Mouse (Mus musculus) neural tube, embryonic 14.5 days (tissue): ENCODE data around the gene Clrn1. TPM values are rescaled to one million over a fixed set of nuclear protein-coding genes. Genes with fewer than 3 reads are reported as not detected.

ENCODE experiments used
- ATAC-seq: fragments of 200-750 bp; cut with Nextera tagmentation; 2 replicates; pipeline ENCODE4 v1.8.0; 2017; ENCODE audit warnings: low read depth, mild to moderate bottlenecking, moderate TSS enrichment, moderate library complexity
- H3K27ac ChIP-seq: fragments of 300-500 bp; sonication (generic); 2 replicates; pipeline ENCODE4 v1.5.1; 2014; ENCODE audit warnings: low read depth, mild to moderate bottlenecking, control low read depth, low read length, moderate library complexity, mixed read lengths
- H3K27me3 ChIP-seq: fragments of 300-500 bp; sonication (generic); 2 replicates; pipeline ENCODE4 v1.6.1; 2014; ENCODE audit warnings: low read length; ENCODE audit not compliant: control insufficient read depth, insufficient read depth
- H3K36me3 ChIP-seq: fragments of 300-500 bp; sonication (generic); 2 replicates; pipeline ENCODE4 v1.6.1; 2014; ENCODE audit warnings: low read length, mixed read lengths; ENCODE audit not compliant: control insufficient read depth, insufficient read depth
- H3K4me1 ChIP-seq: fragments of 300-500 bp; sonication (generic); 2 replicates; pipeline ENCODE4 v1.6.1; 2014; ENCODE audit warnings: low read length; ENCODE audit not compliant: control insufficient read depth, insufficient read depth
- H3K4me2 ChIP-seq: fragments of 300-500 bp; sonication (generic); 2 replicates; pipeline ENCODE4 v1.6.1; 2014; ENCODE audit warnings: mild to moderate bottlenecking, low read depth, low read length, control low read depth
- H3K4me3 ChIP-seq: fragments of 300-500 bp; sonication (generic); 2 replicates; pipeline ENCODE4 v1.5.1; 2014; ENCODE audit warnings: low read depth, low read length, control low read depth, mixed read lengths
- H3K9ac ChIP-seq: fragments of 300-500 bp; sonication (generic); replicated peaks from 2 replicates; pipeline ENCODE4 v1.6.1; 2014; ENCODE audit warnings: low read depth, mild to moderate bottlenecking, control low read depth, low read length, mixed read lengths
- H3K9me3 ChIP-seq: fragments of 300-500 bp; sonication (generic); 2 replicates; pipeline ENCODE4 v1.6.1; 2016; ENCODE audit warnings: low read length; ENCODE audit not compliant: control insufficient read depth
- WGBS: fragments of 180-500 bp; shearing (Covaris S2); extraction: QIAGEN DNeasy Blood & Tissue Kit; methylation state at CpG from one replicate; pipeline ENCODE4 v1.1.7; 2014; 5-methylcytosine and 5-hydroxymethylcytosine counted together
- polyA plus RNA-seq: library from polyadenylated mRNA; unstranded; fragments of >200 nt; fragmentation: Nextera tagmentation; extraction: Ambion mirVana; gene quantifications from 2 replicates; pipeline ENCODE4 v1.2.1, GENCODE M21; 2014

Clrn1 gene
- polyA plus RNA-seq: 1.3 and 1.5 TPM in 2 replicates

- Histone ChIP-seq H3K36me3 (no peaks in the 10 kb centered on the region), H3K9ac (no peak within 1 kb of the TSS), H3K4me1 (peaks cover 7% of the 10 kb centered on the region; the same call in 1 of the 2 replicates), H3K27ac (no peak within 1 kb of the TSS), H3K9me3 (no peaks in the 10 kb centered on the region), H3K4me3 (no peak within 1 kb of the TSS), H3K27me3 (no peaks in the 10 kb centered on the region), H3K4me2 (no peak within 1 kb of the TSS)
- 64% methylated on average over 20 of the region's 20 CpGs for WGBS
- no peak for ATAC-seq
Observed at GRCm38 (mm10) chr3:58884801-58885573, at the start of gene Clrn1. TSS of gene Clrn1 (minus strand) at chr3:58885340.

DNA sequence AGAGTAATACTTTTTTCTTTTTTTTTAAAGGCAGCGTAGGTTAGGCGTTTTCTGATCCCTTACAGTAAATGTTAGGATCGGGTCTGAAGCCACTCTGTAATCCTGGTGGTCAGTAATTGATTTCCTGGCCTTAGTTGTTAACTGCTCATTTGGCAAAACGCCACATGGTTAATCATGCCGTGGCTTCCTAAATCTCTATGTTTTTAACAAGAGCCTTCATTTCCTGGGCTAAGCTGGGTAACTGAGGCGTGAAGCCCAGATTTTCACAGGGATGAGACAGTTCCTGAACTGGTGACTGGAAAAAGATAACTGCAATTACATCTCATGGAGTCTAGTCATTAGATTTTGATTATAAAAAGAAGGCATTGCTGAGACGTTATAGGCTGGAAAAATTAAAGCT, 38.9 kb upstream of the Clrn1 start:
- H3K36me3 ChIP-seq: no peaks in the 10 kb centered on the region
- WGBS: 58% methylated on average over 7 of the region's 7 CpGs
- no peak; the same call in 1 of the 2 replicates for ATAC-seq
- H3K4me1 ChIP-seq: no peaks in the 10 kb centered on the region
- no peaks in the 10 kb centered on the region for H3K27me3 ChIP-seq
- no peak overlapping the region for H3K4me3 ChIP-seq
- no peak overlapping the region for H3K4me2 ChIP-seq
- no peak overlapping the region for H3K27ac ChIP-seq
- H3K9me3 ChIP-seq: no peaks in the 10 kb centered on the region
- H3K9ac ChIP-seq: no peak overlapping the region

- no peaks in the 10 kb centered on the region for H3K4me1 ChIP-seq
- WGBS: 67% methylated on average over 11 of the region's 11 CpGs
- no peak overlapping the region for H3K27ac ChIP-seq
- ATAC-seq: no peak
- no peak overlapping the region for H3K4me3 ChIP-seq
- H3K36me3 ChIP-seq: no peaks in the 10 kb centered on the region
- no peak overlapping the region for H3K9ac ChIP-seq
- H3K4me2 ChIP-seq: no peak overlapping the region
- H3K27me3 ChIP-seq: no peaks in the 10 kb centered on the region
- no peaks in the 10 kb centered on the region for H3K9me3 ChIP-seq
Observed at GRCm38 (mm10) chr3:58923140-58923539, 38.0 kb upstream of the Clrn1 start.

GRCm38 (mm10) chr3:58922636-58923035, 37.5 kb upstream of the Clrn1 start:
- Histone ChIP-seq H3K4me3 (no peak overlapping the region), H3K27me3 (no peaks in the 10 kb centered on the region), H3K36me3 (no peaks in the 10 kb centered on the region), H3K9ac (no peak overlapping the region), H3K27ac (no peak overlapping the region), H3K9me3 (no peaks in the 10 kb centered on the region), H3K4me1 (no peaks in the 10 kb centered on the region), H3K4me2 (no peak overlapping the region)
- 67% methylated on average over 7 of the region's 7 CpGs for WGBS
- ATAC-seq: no peak

GRCm38 (mm10) chr3:58921316-58921715, 36.2 kb upstream of the Clrn1 start:
- H3K27ac ChIP-seq: no peak overlapping the region
- no peak for ATAC-seq

DNA sequence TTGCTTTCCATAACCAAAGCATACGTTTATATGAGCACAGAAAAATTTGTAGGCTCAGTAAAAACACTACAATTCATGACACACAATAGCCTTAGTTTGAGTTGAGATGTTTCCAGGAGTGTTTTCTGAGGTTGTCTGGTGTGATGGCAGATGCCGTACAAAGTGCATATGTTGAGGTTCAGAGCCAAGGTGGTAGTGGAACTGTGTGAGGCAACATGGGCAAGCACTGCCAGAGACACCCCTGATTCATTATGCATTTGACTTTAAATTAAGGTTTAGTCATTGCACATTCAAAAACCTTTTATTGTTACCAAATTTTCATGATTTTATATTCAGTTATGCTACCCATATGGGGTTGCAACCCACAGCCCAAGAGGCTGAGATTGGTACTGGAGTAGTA, 19.5 kb upstream of the Clrn1 start:
- ATAC-seq: no peak
- Histone ChIP-seq H3K36me3 (no peaks in the 10 kb centered on the region), H3K9me3 (no peaks in the 10 kb centered on the region), H3K4me3 (no peak overlapping the region), H3K27me3 (no peaks in the 10 kb centered on the region), H3K27ac (no peak overlapping the region), H3K9ac (no peak overlapping the region), H3K4me1 (no peaks in the 10 kb centered on the region), H3K4me2 (no peak overlapping the region)
- 90% methylated on average over 2 of the region's 2 CpGs for WGBS

More at GRCm38 (mm10) chr3:58921316-58921715, 36.2 kb upstream of the Clrn1 start:
- Histone ChIP-seq H3K4me2 (no peak overlapping the region), H3K36me3 (no peaks in the 10 kb centered on the region), H3K9me3 (no peaks in the 10 kb centered on the region), H3K9ac (no peak overlapping the region), H3K4me1 (no peaks in the 10 kb centered on the region), H3K4me3 (no peak overlapping the region), H3K27me3 (no peaks in the 10 kb centered on the region)
- 69% methylated on average over 5 of the region's 5 CpGs for WGBS

GRCm38 (mm10) chr3:58902051-58902758, 17.1 kb upstream of the Clrn1 start:
- Histone ChIP-seq H3K4me2 (no peak overlapping the region), H3K27me3 (no peaks in the 10 kb centered on the region), H3K9me3 (no peaks in the 10 kb centered on the region), H3K9ac (no peak overlapping the region), H3K4me3 (no peak overlapping the region), H3K4me1 (no peaks in the 10 kb centered on the region), H3K27ac (no peak overlapping the region), H3K36me3 (no peaks in the 10 kb centered on the region)
- ATAC-seq: no peak
- 88% methylated on average over 13 of the region's 13 CpGs for WGBS

DNA sequence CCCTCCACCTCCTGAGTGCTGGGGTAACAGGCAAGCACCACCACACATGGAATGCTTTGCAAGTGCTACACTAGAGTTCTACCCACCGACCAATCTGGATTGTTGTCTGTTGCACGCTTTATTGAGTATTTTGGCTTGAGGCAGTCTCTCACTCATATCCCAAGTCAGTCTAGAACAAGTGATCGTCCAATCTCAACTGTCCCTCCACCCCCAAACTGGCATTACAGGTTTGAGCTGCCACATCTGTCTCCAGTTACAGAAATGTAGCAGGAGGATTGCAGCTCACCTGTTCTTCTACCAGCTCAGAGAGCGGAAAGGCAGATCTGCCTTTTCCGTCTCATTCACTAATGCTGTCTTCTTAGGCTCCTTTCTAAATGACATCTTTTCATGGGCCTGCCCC, 10.0 kb upstream of the Clrn1 start:
- Histone ChIP-seq H3K9ac (no peak overlapping the region), H3K36me3 (no peaks in the 10 kb centered on the region), H3K27ac (no peak overlapping the region), H3K4me1 (no peaks in the 10 kb centered on the region), H3K9me3 (no peaks in the 10 kb centered on the region), H3K4me2 (no peak overlapping the region), H3K27me3 (no peaks in the 10 kb centered on the region), H3K4me3 (no peak overlapping the region)
- 94% methylated on average over 5 of the region's 5 CpGs for WGBS
- no peak for ATAC-seq

- Histone ChIP-seq H3K9ac (no peak overlapping the region), H3K36me3 (no peaks in the 10 kb centered on the region), H3K4me1 (no peaks in the 10 kb centered on the region), H3K27me3 (no peaks in the 10 kb centered on the region), H3K9me3 (no peaks in the 10 kb centered on the region), H3K4me2 (no peak overlapping the region), H3K27ac (no peak overlapping the region), H3K4me3 (no peak overlapping the region)
- 69% methylated on average over 3 of the region's 3 CpGs for WGBS
- no peak; the same call in 1 of the 2 replicates for ATAC-seq
Observed at GRCm38 (mm10) chr3:58894529-58894928, 9.4 kb upstream of the Clrn1 start.
